Mouse (Mus musculus): ENCODE results near the gene Tmco4. TPM values are rescaled to one million over a fixed set of nuclear protein-coding genes. Genes with fewer than 3 reads are reported as not detected.

Gene Tmco4
- polyA plus RNA-seq, 1 experiment from 2014 or later = 1.4 TPM

DNA sequence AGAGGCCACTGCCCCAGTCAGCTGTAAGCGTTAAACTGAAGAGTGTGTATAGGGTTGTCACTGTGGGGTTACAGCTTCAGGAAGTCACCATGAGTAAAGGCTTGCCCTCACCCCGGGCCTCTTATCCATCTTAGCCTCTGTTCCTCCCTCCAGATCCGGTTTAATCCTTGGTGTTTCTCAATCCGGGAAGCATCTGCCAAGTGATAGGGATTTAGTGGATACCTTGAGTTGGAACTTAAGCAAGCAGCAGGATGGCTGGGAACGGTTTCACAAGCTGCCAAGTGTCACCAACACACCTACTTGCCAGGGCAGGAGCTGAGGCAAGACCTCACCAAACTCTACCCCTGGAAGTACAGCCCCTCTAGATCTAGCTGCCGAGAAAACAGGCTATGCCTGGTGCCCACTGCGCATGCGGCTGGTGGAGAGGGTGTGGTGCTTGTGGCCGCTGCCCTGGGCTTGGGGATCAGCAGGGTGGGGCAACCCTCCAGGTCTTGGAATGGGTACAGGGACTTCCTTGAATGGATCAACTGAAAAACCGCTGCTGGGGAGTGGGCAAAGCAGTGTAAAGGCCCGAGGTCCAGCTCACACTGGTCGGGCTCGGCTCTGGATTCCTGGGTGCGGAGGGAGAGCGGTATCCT, 117.7 kb downstream of the Tmco4 start:
- DNase-seq (ENCODE audit: low spot score) (no peak), ATAC-seq (ENCODE audit: insufficient number of reproducible peaks, low FRiP score, low TSS enrichment, low read depth) (no peak)
- peak overlapping the region; percentile 65 for H3K4me3 ChIP-seq (ENCODE audit: low read depth, low read length)
- H3K27ac ChIP-seq (replicated peaks; ENCODE audit: low read depth, low read length) = no peak overlapping the region
- 57% methylated on average over 15 of the region's 15 CpGs for WGBS
- peaks cover 20% of the 10 kb centered on the region for H3K27me3 ChIP-seq (ENCODE audit: control insufficient read depth, insufficient read depth, low read length)
- no peaks in the 10 kb centered on the region; the same call in 1 of the 2 replicates for H3K9me3 ChIP-seq (ENCODE audit: control insufficient read depth, low read length)
- H3K36me3 ChIP-seq (ENCODE audit: control insufficient read depth, insufficient read depth, low read length) = no peaks in the 10 kb centered on the region
- H3K9ac ChIP-seq (ENCODE audit: low read length) = no peak overlapping the region
- H3K4me2 ChIP-seq (ENCODE audit: low read depth, severe bottlenecking) = peak overlapping the region; percentile 93; the same call in 1 of the 2 replicates
- peaks cover 19% of the 10 kb centered on the region for H3K4me1 ChIP-seq (ENCODE audit: control insufficient read depth, insufficient read depth, low read length)

DNA sequence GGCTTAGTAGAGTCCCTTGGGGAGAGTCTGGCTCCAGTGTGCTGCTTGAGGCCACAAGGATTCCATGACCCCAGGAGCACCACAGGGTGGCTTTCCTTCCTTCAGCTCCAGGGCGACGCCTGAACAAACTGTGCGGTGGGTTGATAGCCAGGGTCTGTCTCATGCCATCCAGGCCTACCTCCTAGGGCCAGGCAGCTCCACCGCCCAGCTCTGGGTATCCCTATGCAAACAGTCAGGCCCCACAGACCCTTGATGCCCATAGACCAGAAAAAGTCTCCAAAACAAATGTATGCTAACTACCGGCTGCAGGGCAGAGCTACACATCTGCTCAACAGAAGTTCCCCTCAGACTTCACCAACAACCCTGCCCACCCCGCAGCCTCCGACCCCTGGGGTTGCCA, 118.4 kb downstream of the Tmco4 start:
- ATAC-seq (ENCODE audit: insufficient number of reproducible peaks, low FRiP score, low TSS enrichment, low read depth) (no peak), DNase-seq (ENCODE audit: low spot score) (peak; percentile 45)
- H3K27me3 ChIP-seq (ENCODE audit: control insufficient read depth, insufficient read depth, low read length) = peaks cover 20% of the 10 kb centered on the region
- peak overlapping the region; percentile 80; the same call in 1 of the 2 replicates for H3K9ac ChIP-seq (ENCODE audit: low read length)
- H3K36me3 ChIP-seq (ENCODE audit: control insufficient read depth, insufficient read depth, low read length) = no peaks in the 10 kb centered on the region
- peak overlapping the region; percentile 93 for H3K4me2 ChIP-seq (ENCODE audit: low read depth, severe bottlenecking)
- peak overlapping the region; percentile 65 for H3K4me3 ChIP-seq (ENCODE audit: low read depth, low read length)
- no peaks in the 10 kb centered on the region; the same call in 1 of the 2 replicates for H3K9me3 ChIP-seq (ENCODE audit: control insufficient read depth, low read length)
- H3K4me1 ChIP-seq (ENCODE audit: control insufficient read depth, insufficient read depth, low read length) = peaks cover 19% of the 10 kb centered on the region
- H3K27ac ChIP-seq (replicated peaks; ENCODE audit: low read depth, low read length) = no peak overlapping the region; the same call in 1 of the 2 replicates
- 37% methylated on average over 7 of the region's 7 CpGs for WGBS

GRCm38 (mm10) chr4:139091478-139092355, 119.0 kb downstream of the Tmco4 start:
- peak overlapping the region; percentile 65 for H3K4me3 ChIP-seq (ENCODE audit: low read depth, low read length)
- DNase-seq (ENCODE audit: low spot score) (peak; percentile 75), ATAC-seq (ENCODE audit: insufficient number of reproducible peaks, low FRiP score, low TSS enrichment, low read depth) (0 out of 2 replicates have a peak, but pooled peaks have one; percentile 35)
- H3K9ac ChIP-seq (ENCODE audit: low read length) = peak overlapping the region; percentile 80
- H3K36me3 ChIP-seq (ENCODE audit: control insufficient read depth, insufficient read depth, low read length) = no peaks in the 10 kb centered on the region
- H3K4me1 ChIP-seq (ENCODE audit: control insufficient read depth, insufficient read depth, low read length) = peaks cover 19% of the 10 kb centered on the region
- WGBS = 4% methylated on average over 28 of the region's 28 CpGs
- H3K27me3 ChIP-seq (ENCODE audit: control insufficient read depth, insufficient read depth, low read length) = peaks cover 20% of the 10 kb centered on the region
- peak overlapping the region; percentile 93 for H3K4me2 ChIP-seq (ENCODE audit: low read depth, severe bottlenecking)
- peak overlapping the region; percentile 69 for H3K27ac ChIP-seq (replicated peaks; ENCODE audit: low read depth, low read length)
- H3K9me3 ChIP-seq (ENCODE audit: control insufficient read depth, low read length) = no peaks in the 10 kb centered on the region; the same call in 1 of the 2 replicates

DNA sequence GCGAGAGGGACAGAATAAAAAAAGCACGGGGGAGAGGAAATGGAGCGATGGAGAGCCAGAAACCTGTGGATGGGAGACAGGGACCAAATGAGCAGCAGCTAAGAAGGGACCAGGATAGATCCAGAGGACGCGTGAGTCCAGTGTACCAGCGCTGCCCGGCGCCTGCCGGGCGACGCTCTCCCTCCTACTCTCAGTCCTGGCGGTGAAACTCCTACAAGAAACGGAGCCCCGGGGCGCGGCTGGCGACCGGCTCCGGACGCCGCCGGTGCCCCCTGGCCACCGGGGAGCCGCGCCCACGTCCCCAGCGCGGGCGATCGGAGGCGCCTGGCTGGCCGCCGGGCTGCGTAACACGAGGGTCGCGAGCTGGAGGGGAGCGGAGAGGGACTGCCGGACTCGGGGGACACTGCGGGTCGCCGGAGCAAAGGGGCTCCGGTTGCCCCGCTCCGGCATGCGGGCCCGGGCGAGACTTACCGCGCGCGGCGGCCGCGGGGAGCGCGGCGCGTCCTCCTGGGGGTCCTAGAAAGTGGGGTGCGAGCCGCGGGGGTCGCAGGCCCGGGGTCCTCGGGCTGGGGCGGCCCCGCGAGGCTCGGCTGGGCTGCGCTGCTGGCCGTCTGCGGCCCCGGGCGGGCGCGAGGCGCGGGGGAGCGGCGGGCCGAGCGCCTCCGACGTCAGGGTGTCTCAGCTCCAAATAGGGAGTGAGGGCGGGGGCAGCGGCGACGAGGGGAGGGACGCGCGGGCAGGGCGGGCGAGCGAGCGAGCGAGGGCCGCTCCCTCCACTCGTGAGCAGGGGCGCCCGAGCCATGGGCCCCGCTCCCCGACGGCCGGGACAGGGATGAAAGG, 119.9 kb downstream of the Tmco4 start, which contains the start of gene Nbl1:
Nbl1 (minus strand) TSS at position 638 of the 840 bp plus-strand sequence.
- Histone ChIP-seq H3K4me3 (ENCODE audit: low read depth, low read length) (peak within 1 kb of the TSS; percentile 65), H3K27me3 (ENCODE audit: control insufficient read depth, insufficient read depth, low read length) (peaks cover 20% of the 10 kb centered on the region), H3K4me2 (ENCODE audit: low read depth, severe bottlenecking) (peak within 1 kb of the TSS; percentile 93), H3K4me1 (ENCODE audit: control insufficient read depth, insufficient read depth, low read length) (peaks cover 19% of the 10 kb centered on the region), H3K9me3 (ENCODE audit: control insufficient read depth, low read length) (no peaks in the 10 kb centered on the region; the same call in 1 of the 2 replicates), H3K36me3 (ENCODE audit: control insufficient read depth, insufficient read depth, low read length) (no peaks in the 10 kb centered on the region), H3K27ac (replicated peaks; ENCODE audit: low read depth, low read length) (peak within 1 kb of the TSS; percentile 69), H3K9ac (ENCODE audit: low read length) (peak within 1 kb of the TSS; percentile 80)
- under 1% methylated on average over 92 of the region's 105 CpGs for WGBS
- ATAC-seq (ENCODE audit: insufficient number of reproducible peaks, low FRiP score, low TSS enrichment, low read depth) = no peak
- peak; percentile 51 for DNase-seq (ENCODE audit: low spot score)

- Histone ChIP-seq H3K4me2 (ENCODE audit: low read depth, severe bottlenecking) (peak overlapping the region; percentile 93), H3K9ac (ENCODE audit: low read length) (peak overlapping the region; percentile 80; the same call in 1 of the 2 replicates), H3K36me3 (ENCODE audit: control insufficient read depth, insufficient read depth, low read length) (no peaks in the 10 kb centered on the region), H3K27ac (replicated peaks; ENCODE audit: low read depth, low read length) (no peak overlapping the region), H3K27me3 (ENCODE audit: control insufficient read depth, insufficient read depth, low read length) (peaks cover 20% of the 10 kb centered on the region), H3K9me3 (ENCODE audit: control insufficient read depth, low read length) (no peaks in the 10 kb centered on the region; the same call in 1 of the 2 replicates), H3K4me1 (ENCODE audit: control insufficient read depth, insufficient read depth, low read length) (peaks cover 19% of the 10 kb centered on the region), H3K4me3 (ENCODE audit: low read depth, low read length) (peak overlapping the region; percentile 65)
- WGBS = 23% methylated on average over 13 of the region's 13 CpGs
- DNase-seq (ENCODE audit: low spot score) = no peak
- no peak for ATAC-seq (ENCODE audit: insufficient number of reproducible peaks, low FRiP score, low TSS enrichment, low read depth)
These were observed 120.5 kb downstream of the Tmco4 start for GRCm38 (mm10) chr4:139093196-139093530.

DNA sequence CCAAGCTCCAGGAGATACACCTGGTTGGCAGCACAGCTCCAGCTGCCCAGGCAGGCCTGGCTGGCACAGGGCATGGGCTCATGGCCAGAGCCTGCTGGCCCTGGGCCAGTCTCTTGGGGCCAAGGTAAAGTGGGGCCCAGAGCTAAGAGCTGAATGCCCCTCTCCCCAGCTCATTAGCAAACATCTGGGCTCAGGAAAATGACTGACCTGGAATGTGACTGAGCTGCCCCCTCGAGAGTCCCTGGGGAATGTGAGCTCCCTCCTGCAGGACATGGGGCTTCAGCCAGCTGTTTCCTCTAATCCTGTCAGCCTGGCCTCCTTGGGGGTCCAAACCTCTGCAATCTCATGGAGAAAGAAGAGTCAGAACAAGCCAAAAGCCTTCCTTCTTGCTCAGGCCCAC, 122.7 kb downstream of the Tmco4 start:
- Histone ChIP-seq H3K27ac (replicated peaks; ENCODE audit: low read depth, low read length) (no peak overlapping the region), H3K4me2 (ENCODE audit: low read depth, severe bottlenecking) (no peak overlapping the region), H3K36me3 (ENCODE audit: control insufficient read depth, insufficient read depth, low read length) (no peaks in the 10 kb centered on the region), H3K4me1 (ENCODE audit: control insufficient read depth, insufficient read depth, low read length) (peaks cover 19% of the 10 kb centered on the region), H3K27me3 (ENCODE audit: control insufficient read depth, insufficient read depth, low read length) (peaks cover 20% of the 10 kb centered on the region), H3K9ac (ENCODE audit: low read length) (no peak overlapping the region), H3K4me3 (ENCODE audit: low read depth, low read length) (no peak overlapping the region), H3K9me3 (ENCODE audit: control insufficient read depth, low read length) (no peaks in the 10 kb centered on the region; the same call in 1 of the 2 replicates)
- ATAC-seq (ENCODE audit: insufficient number of reproducible peaks, low FRiP score, low TSS enrichment, low read depth) = no peak
- no peak for DNase-seq (ENCODE audit: low spot score)
- WGBS = 24% methylated on average over 1 of the region's 1 CpGs

- Histone ChIP-seq H3K9ac (ENCODE audit: low read length) (no peak overlapping the region), H3K9me3 (ENCODE audit: control insufficient read depth, low read length) (no peaks in the 10 kb centered on the region; the same call in 1 of the 2 replicates), H3K4me1 (ENCODE audit: control insufficient read depth, insufficient read depth, low read length) (peaks cover 12% of the 10 kb centered on the region), H3K4me2 (ENCODE audit: low read depth, severe bottlenecking) (no peak overlapping the region), H3K36me3 (ENCODE audit: control insufficient read depth, insufficient read depth, low read length) (no peaks in the 10 kb centered on the region), H3K4me3 (ENCODE audit: low read depth, low read length) (no peak overlapping the region), H3K27me3 (ENCODE audit: control insufficient read depth, insufficient read depth, low read length) (peaks cover 20% of the 10 kb centered on the region), H3K27ac (replicated peaks; ENCODE audit: low read depth, low read length) (no peak overlapping the region)
- ATAC-seq (ENCODE audit: insufficient number of reproducible peaks, low FRiP score, low TSS enrichment, low read depth) (no peak), DNase-seq (ENCODE audit: low spot score) (no peak)
- 76% methylated on average over 5 of the region's 5 CpGs for WGBS
These were observed 123.5 kb downstream of the Tmco4 start for GRCm38 (mm10) chr4:139096201-139096600.

- no peak for ATAC-seq (ENCODE audit: insufficient number of reproducible peaks, low FRiP score, low TSS enrichment, low read depth)
- Histone ChIP-seq H3K9me3 (ENCODE audit: control insufficient read depth, low read length) (no peaks in the 10 kb centered on the region), H3K36me3 (ENCODE audit: control insufficient read depth, insufficient read depth, low read length) (peaks cover 11% of the 10 kb centered on the region)
These were observed 127.6 kb downstream of the Tmco4 start for GRCm38 (mm10) chr4:139100326-139100725.

More at GRCm38 (mm10) chr4:139100326-139100725, 127.6 kb downstream of the Tmco4 start:
- Histone ChIP-seq H3K27me3 (ENCODE audit: control insufficient read depth, insufficient read depth, low read length) (no peaks in the 10 kb centered on the region), H3K9ac (ENCODE audit: low read length) (no peak overlapping the region), H3K4me2 (ENCODE audit: low read depth, severe bottlenecking) (no peak overlapping the region), H3K27ac (replicated peaks; ENCODE audit: low read depth, low read length) (no peak overlapping the region), H3K4me1 (ENCODE audit: control insufficient read depth, insufficient read depth, low read length) (no peaks in the 10 kb centered on the region), H3K4me3 (ENCODE audit: low read depth, low read length) (no peak overlapping the region)
- 96% methylated on average over 8 of the region's 8 CpGs for whole genome bisulfite sequencing
- DNase-seq (ENCODE audit: low spot score) = no peak

Data from limb, embryonic 11.5 days (tissue).